Mouse (Mus musculus): ENCODE data around the gene Ddx3y.

The Ddx3y gene

GRCm38 (mm10) chrY:1286171-1286795 lies at the start of gene Ddx3y:
Ddx3y (minus strand) TSS chrY:1286629.
- peak; percentile 59 for DNase-seq (ENCODE audit: low spot score)

GRCm38 (mm10) chrY:1293708-1294107 lies 7.3 kb upstream of the Ddx3y start:
- DNase-seq (ENCODE audit: low spot score): no peak

- DNase-seq (ENCODE audit: low spot score): peak; percentile 26
These were observed 694 bp downstream of the Ddx3y start for GRCm38 (mm10) chrY:1285735-1286134.

GRCm38 (mm10) chrY:1246117-1246516 lies 40.3 kb downstream of the Ddx3y start:
- DNase-seq (ENCODE audit: low spot score): no peak

GRCm38 (mm10) chrY:1245426-1245863 lies 41.0 kb downstream of the Ddx3y start, which contains the start of gene Uty:
Uty (minus strand) TSS chrY:1245759.
- peak; percentile 60 for DNase-seq (ENCODE audit: low spot score)

- DNase-seq (ENCODE audit: low spot score): peak; percentile 15
These were observed 41.5 kb downstream of the Ddx3y start for GRCm38 (mm10) chrY:1244940-1245339.

- DNase-seq (ENCODE audit: low spot score): peak; percentile 4
These were observed 42.0 kb downstream of the Ddx3y start for GRCm38 (mm10) chrY:1244421-1244820.

- DNase-seq (ENCODE audit: low spot score): peak; percentile 0
These were observed 66.4 kb downstream of the Ddx3y start for GRCm38 (mm10) chrY:1220001-1220400.

Measured in c-Kit-positive CD71-positive TER-119-positive erythroid progenitor cells, embryonic 14.5 days (primary cell).